Mouse (Mus musculus): ENCODE data around the gene Cant1. TPM values are rescaled to one million over a fixed set of nuclear protein-coding genes. Genes with fewer than 3 reads are reported as not detected.
"Not testable (repeated sequence)": the region's sequence is repeated elsewhere in the genome, so short reads cannot be mapped to it uniquely, and the experiment has no call there.

Gene Cant1
- polyA plus RNA-seq, 2 experiments from 2014 or later, result 12.9 to 13.6 TPM

- no peak for ATAC-seq
Measured at GRCm38 (mm10) chr11:118406521-118406920, 12.4 kb downstream of the Cant1 start.

- ATAC-seq, result no peak
Measured at GRCm38 (mm10) chr11:118405311-118405710, 13.6 kb downstream of the Cant1 start.

GRCm38 (mm10) chr11:118403951-118404899 lies 14.7 kb downstream of the Cant1 start:
- no peak for ATAC-seq

- no peak for ATAC-seq
Measured at GRCm38 (mm10) chr11:118403183-118403582, 15.7 kb downstream of the Cant1 start.

GRCm38 (mm10) chr11:118401760-118402280 lies 17.1 kb downstream of the Cant1 start, which contains the start of gene Lgals3bp:
Lgals3bp (minus strand) TSS chr11:118402092.
- ATAC-seq, result peak; percentile 95

- no peak for ATAC-seq
Measured at GRCm38 (mm10) chr11:118401195-118401594, 17.7 kb downstream of the Cant1 start.

GRCm38 (mm10) chr11:118400566-118400936 lies 18.3 kb downstream of the Cant1 start:
- ATAC-seq, result no peak

- no peak for ATAC-seq
Measured at GRCm38 (mm10) chr11:118399891-118400565, 18.9 kb downstream of the Cant1 start.

- ATAC-seq, result no peak
Measured at GRCm38 (mm10) chr11:118397806-118398530, 20.9 kb downstream of the Cant1 start.

GRCm38 (mm10) chr11:118394538-118394937 lies 24.3 kb downstream of the Cant1 start:
- ATAC-seq, result no peak

GRCm38 (mm10) chr11:118393991-118394390 lies 24.9 kb downstream of the Cant1 start:
- no peak for ATAC-seq

GRCm38 (mm10) chr11:118387816-118388215 lies 31.1 kb downstream of the Cant1 start:
- not testable (repeated sequence) for ATAC-seq

GRCm38 (mm10) chr11:118379251-118380009 lies 39.5 kb downstream of the Cant1 start:
- peak; percentile 62 for ATAC-seq

GRCm38 (mm10) chr11:118378656-118379055 lies 40.2 kb downstream of the Cant1 start:
- no peak for ATAC-seq

- ATAC-seq, result not testable (repeated sequence)
Measured at GRCm38 (mm10) chr11:118376323-118376722, 42.6 kb downstream of the Cant1 start.

GRCm38 (mm10) chr11:118375881-118376280 lies 43.0 kb downstream of the Cant1 start:
- ATAC-seq, result no peak

GRCm38 (mm10) chr11:118375461-118375860 lies 43.4 kb downstream of the Cant1 start:
- no peak for ATAC-seq

GRCm38 (mm10) chr11:118375006-118375405 lies 43.9 kb downstream of the Cant1 start:
- ATAC-seq, result no peak

- no peak for ATAC-seq
Measured at GRCm38 (mm10) chr11:118374506-118374905, 44.4 kb downstream of the Cant1 start.

GRCm38 (mm10) chr11:118372641-118373040 lies 46.2 kb downstream of the Cant1 start:
- ATAC-seq, result no peak

GRCm38 (mm10) chr11:118371876-118372275 lies 47.0 kb downstream of the Cant1 start:
- no peak for ATAC-seq

- ATAC-seq, result no peak
Measured at GRCm38 (mm10) chr11:118369657-118370056, 49.2 kb downstream of the Cant1 start.
